Mouse (Mus musculus): ENCODE data around the gene Ipo13.

DNA sequence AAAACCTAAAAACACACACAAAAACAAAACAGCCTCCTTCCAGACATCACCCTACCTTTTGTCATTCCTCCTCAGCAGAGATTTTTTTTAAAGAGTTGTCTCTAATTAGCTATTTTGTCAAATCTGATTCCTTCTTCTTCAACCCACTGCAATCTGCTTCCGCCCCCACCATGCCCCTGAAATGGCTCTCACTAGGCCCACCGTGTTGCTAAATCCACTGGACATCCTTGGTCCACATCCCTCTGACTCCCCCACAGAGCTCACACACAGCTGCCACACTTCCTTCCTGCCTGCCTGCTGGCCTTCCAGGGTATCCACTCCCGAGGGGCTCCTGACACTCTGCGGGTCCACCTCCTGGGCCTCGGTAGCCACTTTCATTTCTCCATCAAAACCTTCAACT lies 36.1 kb downstream of the Ipo13 start:
- TF ChIP-seq CTCF (IDR thresholded peaks at IDR 0.05; ENCODE audit: extremely low read depth, insufficient read depth, low read length) (no peak), POLR2A (IDR thresholded peaks at IDR 0.05; ENCODE audit: extremely low read depth, insufficient read depth, low read length) (no peak)

All from cortical plate, adult 2 months (tissue).